Mouse (Mus musculus) induced T-regulatory cell, adult 2 months (primary cell): ENCODE results near the gene Cplx3.
A peak's percentile ranks its signal among the peaks of the same experiment; 100 is the strongest.

ENCODE experiments used
- DNase-seq: peaks from one replicate; pipeline ENCODE4 v3.0.0-alpha.2; 2012; ENCODE audit warnings: low read depth

Cplx3 gene

DNA sequence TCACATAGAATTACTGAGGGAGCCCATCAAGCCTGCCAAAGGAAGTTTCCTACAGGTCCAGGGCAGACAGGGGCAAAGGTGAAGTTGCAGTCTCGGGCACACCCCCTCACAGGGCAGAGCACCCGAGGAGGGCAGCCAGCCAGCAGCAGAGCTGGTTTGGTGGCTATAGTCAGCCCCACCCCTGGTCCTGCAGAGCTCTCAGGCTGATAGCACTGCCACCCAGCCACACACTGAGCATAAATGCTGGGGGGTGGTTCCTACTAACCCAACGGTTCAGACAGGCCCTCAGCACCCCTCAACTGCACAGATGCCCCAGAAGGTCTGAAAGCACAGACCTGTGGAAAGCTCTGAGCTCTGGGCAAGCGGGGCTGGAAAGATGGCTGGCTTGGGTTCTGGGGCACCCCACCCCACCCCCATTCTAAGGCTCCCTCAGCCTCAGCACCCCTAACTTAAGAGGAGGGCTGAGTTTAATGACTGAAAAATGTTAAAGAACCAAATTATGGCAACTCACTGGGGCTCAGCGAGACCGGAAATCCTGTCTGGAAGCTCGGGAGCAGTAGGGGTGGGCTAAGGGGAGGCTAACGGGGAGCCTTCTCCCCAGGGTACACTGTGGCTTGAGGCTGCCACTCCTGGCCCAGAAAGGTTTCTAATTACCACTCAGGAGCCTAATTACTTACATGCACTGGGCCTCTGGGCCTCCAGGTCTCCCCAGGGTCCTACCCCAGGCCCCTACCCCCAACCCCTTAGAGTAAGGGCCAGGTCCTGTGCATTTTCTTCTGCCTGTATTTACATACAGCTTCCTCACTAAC lies 32.8 kb upstream of the Cplx3 start:
- peak; percentile 57 for DNase-seq

DNA sequence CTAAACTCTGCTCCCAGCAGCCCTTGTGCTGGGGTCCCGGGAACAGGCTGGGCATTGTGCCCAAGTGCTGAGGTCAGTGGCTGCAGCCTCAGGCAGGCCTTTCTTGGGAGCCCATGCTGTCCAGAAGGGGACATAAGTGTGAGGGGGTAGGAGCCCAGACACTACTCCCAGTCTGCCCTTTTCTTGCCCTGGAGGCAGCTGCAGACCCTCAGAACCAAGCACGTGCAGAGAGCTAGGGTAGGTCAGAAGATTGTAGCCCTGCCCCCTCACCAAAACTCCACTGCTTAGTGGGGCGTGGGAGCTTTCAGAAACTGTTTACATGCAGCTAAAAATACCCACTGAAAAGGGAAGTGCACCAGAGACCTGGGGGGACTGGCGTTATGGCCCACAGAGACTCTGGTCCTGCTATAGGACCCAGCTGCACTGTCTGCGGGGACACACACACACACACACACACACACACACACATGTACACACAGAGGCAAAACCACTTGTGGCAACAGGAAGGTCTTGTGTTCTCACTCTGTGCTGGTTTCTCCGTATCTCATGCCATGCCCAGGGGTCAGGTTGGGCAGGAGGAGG lies 31.8 kb upstream of the Cplx3 start:
- peak; percentile 55 for DNase-seq

- no peak for DNase-seq
These were observed 31.2 kb upstream of the Cplx3 start for GRCm38 (mm10) chr9:57637272-57637671.

DNA sequence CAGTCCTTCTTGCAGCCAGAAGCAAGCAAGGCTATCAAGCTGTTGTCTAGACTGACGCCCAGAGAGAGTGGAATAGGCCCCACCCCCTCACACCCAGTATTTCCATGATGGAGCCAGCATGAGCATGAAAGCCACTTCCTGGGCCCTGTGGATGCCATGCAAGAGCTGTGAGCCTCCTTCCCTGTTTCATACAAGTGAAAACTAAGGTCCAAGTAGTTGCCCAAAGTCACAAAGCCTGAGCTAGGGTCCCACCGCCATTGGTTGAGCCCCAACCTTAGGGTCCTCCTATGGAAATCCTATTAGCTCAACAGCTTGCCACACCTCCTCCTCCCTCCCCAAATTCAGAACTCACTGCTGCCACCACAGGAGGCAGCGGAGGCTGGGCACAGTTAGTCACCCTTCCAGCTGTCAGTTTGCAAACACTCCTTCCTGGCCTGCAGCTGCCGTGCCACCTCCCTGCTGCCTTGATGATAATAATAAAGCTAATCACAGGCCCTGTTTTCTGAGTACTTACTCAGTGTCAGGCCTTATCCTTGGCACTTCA lies 27.5 kb upstream of the Cplx3 start:
- DNase-seq: peak; percentile 86

DNA sequence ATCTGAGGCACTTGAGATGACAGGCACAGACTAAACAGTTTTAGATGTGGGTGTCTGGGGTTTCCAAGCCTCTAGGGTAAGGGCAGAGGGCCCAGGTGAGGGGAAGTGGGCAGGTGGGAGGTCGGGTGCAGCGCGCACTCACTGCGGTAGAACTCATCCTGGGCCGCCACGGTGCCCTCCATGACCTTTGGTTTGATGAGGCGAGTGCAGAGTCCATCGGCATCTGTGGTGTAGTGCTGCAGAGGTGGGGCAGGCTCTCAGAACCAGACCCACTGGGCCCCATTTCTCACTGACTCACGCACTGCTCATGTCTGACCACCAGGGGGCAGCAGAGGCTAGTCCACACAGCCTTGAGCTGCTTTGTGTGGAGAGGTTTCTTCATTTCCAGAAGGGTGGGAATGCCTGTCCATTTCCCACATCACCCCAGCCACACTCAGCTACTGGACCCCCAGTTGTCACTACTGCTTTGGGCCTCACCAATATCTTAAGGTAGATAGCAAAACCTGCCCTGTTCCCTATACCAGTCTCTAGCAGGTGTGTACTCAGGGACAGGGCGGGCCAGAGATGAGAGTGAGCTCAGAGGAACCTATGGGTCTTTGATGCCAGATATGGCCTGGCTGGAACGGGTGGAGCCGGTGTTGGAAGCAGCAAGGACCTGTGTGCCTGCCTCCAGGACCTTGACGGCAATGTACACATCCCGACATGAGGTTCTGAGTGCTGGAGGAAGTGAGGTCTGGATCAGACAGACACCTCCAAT lies 23.2 kb upstream of the Cplx3 start:
- DNase-seq: peak; percentile 91

DNA sequence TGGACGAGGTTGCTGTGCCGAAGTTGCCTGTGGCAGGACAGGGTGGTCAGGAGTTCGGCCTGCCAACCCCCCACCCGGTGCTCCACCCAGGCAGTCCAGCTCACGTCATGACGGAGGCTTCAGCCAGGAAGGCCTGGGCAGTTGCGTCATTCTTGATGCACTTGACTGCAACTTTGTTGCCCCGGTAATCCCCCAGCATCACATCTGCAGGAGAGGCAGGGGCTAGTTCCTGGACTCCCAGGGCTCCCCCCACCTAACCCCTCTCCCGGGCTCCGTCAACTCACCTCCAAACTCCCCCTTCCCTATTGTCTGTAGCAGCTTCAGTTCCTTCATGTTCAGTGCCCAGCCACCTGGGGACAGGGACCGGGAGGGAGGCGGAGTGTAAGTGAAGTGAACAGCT lies 22.6 kb upstream of the Cplx3 start:
- DNase-seq: no peak

DNA sequence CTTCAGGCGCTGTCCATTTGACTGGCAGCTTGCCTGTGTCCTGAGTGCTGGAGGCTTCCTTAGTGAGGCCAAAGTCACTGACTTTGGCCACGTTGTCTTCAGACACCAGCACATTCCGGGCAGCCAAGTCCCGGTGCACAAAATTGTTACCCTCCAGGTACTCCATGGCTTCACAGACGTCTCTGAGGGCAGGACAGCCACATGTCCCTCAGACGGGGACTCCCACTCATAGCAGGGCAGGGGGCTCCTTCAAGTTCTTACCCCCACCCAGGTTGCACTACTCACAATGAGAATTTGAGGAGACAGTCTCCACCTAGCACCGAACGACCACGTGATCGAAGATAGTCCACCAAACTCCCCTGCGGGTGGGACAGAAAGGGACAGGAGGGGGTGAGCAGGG lies 21.8 kb upstream of the Cplx3 start:
- no peak for DNase-seq

DNA sequence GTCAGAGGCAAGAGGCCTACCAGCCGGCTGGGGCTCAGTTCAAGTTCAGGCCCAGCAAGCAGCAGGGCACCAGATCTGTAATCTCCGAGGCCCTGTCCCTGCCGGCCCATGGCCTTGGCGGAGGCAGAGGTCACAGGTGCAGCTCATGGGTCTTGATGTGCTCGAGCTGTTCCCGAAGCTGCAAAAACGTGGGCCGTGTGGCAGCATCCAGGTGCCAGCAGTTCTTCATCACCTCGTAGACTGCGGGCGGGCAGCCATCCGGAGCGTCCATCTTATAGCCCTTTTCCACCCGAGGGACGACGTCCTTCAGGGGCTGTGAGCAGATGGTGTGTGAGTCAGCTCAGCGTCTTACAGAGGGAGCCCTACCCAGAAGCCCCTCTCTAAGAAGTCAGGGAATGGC lies 21.1 kb upstream of the Cplx3 start:
- no peak for DNase-seq

DNA sequence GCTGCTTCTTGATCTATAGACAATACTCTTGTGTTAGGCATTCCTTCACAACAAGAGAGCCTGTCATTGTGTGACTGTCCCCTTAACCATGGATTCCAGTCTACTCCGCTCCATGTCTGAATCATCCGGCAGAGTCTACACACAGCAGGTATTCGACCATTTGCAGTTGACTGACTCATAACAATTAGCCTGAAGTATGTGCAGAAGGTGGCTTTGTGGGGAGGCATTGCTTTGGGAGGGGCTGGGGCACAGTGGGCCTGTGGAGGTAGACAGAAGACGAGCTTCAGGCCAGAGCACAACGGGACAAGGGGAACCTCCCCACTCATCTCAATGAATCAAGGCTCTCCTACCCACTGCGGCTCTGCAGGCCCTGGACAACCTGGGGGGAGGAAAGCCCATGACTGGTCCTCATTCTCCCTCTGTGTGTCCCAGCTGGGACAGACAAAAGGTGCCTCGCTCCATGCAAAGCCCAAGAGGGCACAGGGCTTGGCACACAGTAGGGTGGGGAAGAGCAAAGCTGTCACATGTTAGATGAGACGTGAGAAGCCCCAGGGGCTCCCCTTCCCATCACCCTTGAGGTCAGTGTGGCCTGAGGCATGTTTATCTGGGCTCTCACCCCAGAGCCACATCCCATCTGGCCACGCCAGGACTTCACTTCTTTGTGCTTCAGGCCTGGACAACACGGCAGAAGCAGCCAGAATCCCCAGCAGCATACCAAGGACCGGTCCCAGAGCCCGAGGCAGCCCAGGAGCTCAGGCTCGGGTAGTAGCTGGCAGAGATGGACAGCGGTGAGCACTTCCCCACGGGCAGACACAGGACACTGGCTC lies 19.8 kb upstream of the Cplx3 start:
- DNase-seq: no peak

GRCm38 (mm10) chr9:57624295-57624694 lies 18.2 kb upstream of the Cplx3 start:
- DNase-seq: no peak

- no peak for DNase-seq
These were observed 14.6 kb upstream of the Cplx3 start, which contains the start of gene Lman1l for GRCm38 (mm10) chr9:57620674-57621073. Lman1l (minus strand) TSS chr9:57620774.

DNA sequence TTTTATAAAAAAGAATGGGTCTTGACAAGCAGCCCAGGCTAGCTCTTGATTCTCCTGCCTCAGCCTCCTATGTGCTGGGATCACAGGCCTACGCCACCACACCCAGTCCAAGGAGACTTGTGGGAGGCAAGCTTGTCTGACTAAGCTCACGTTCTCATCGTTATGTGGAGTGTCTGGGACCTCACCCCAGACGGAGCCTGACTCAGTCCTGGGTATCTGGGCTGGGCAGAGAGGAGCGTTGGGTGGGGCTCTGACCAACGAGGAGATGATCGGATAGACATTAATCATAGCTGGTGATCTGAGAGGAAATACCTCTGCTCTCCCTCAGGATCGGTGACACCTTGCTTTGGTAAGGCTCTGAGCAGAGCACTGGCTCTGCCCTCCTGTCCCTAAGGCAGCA lies 12.8 kb upstream of the Cplx3 start:
- DNase-seq: no peak

GRCm38 (mm10) chr9:57617556-57618169 lies 11.6 kb upstream of the Cplx3 start:
- DNase-seq: no peak

GRCm38 (mm10) chr9:57614786-57615185 lies 8.7 kb upstream of the Cplx3 start:
- no peak for DNase-seq

DNA sequence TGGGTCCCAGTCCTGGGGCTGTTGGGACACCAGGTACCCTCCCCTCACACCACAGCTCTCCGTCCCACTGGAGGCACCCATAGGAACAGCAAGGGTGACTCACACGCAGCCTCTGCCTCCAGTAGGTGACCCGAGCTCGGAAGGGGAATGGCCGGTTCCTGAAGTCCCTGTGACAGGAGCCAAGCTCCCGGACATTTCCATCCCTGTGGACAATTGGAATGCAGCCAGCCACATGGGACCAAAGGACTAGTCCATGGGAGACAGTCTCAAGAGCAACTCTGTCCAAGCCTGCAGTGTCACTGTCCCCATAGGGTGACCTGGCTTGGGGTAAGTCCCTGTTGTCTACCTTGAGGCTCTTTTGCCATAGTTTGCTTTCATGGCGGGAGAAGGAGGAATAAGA lies 7.9 kb upstream of the Cplx3 start:
- DNase-seq: no peak

DNA sequence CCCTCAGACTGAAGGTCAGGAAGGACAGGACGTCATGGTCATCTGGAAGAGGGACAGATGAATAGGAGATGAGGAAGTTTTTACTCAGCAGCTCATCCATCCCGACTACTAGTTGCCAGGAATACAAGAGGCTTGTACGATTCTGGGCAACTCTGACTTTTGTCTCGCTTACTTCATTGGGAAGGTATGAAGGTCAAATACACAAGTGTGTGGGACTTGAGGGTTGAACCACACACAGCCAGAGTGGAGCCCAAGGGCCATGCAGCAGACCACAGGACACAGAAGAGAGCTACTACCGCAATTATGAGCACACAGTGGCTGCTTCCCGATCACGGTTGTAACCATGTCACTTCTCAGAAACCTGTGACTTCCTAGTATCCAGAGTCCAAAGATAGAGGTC lies 6.5 kb upstream of the Cplx3 start:
- no peak for DNase-seq

GRCm38 (mm10) chr9:57610359-57610826 lies 4.3 kb upstream of the Cplx3 start:
- DNase-seq: no peak

DNA sequence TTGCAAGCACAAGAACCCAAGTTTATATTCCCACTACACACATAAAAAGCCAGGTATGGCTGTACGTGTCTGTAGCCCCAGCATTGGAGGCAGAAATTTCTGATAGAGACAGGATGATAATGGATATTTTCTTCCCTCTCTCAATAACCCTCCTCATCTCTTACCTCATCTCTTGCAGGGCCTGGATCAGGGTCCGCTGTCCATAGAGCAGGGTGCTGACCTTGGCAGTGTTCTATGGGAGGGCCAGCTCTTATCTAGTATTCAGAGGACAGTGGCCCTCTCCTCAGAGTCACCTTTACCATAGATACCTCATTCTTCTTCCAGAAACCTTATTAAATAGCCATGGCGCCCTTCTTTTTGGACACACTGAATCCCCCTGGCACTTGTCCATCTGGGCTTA lies 3.7 kb upstream of the Cplx3 start:
- no peak for DNase-seq

DNA sequence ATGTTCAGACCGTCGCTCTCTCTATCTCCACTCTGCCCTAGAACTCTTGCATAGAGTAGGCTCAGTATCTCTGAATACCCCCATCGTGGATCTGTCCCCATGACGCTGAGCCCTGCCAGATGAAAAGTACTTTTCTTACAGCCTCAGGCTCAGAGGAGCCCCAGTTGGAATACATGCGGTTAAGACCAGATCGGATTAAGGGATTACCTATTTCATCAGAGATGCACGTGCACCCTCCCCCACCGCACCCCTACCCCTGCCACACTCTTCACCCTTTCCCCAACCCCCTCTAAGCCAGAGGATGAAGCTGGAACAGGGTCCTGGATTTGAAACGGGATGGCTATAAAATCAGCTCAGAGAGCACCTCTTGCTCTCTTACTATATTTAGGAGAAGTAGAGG lies 578 bp downstream of the Cplx3 start:
- no peak for DNase-seq

DNA sequence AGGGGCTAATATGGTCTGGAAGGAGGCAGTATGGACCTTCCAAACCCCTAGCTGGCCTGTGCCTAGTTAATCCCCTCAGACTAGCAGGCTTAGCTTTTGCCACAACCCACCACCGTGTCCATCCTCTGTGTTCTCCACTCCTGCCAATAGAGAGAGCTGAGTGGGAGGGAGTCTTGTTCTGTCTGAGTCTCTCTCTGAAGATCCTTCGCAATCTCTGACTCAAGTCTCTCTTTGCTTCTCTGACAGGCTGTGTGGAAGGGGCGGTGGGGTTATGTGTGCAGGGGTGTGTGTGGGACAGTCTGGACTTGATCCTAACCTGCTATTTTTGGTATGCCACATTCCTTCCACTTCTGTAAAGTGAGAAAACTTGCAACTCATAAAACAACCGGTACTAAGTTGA lies 1.2 kb downstream of the Cplx3 start:
- no peak for DNase-seq

- DNase-seq: no peak
These were observed 4.0 kb downstream of the Cplx3 start for GRCm38 (mm10) chr9:57602098-57602497.
